Mouse (Mus musculus) limb, embryonic 10.5 days (tissue): ENCODE results near the gene Rrp1b. TPM values are rescaled to one million over a fixed set of nuclear protein-coding genes. Genes with fewer than 3 reads are reported as not detected.

ENCODE experiments used
- DNase-seq: peaks from one replicate; pipeline ENCODE4 v3.0.0-alpha.2; 2017; ENCODE audit warnings: low spot score
- H3K27ac ChIP-seq: fragments of 300-500 bp; sonication (generic); 2 replicates; pipeline ENCODE4 v1.5.1; 2016; ENCODE audit warnings: mild to moderate bottlenecking
- H3K27me3 ChIP-seq: fragments of 300-500 bp; sonication (generic); 2 replicates; pipeline ENCODE4 v1.6.1; 2016; ENCODE audit warnings: low read depth, mild to moderate bottlenecking; ENCODE audit not compliant: poor library complexity, severe bottlenecking
- H3K36me3 ChIP-seq: fragments of 300-500 bp; sonication (generic); 2 replicates; pipeline ENCODE4 v1.6.1; 2016; ENCODE audit warnings: mild to moderate bottlenecking, moderate library complexity
- H3K4me1 ChIP-seq: fragments of 300-500 bp; sonication (generic); 2 replicates; pipeline ENCODE4 v1.6.1; 2016
- H3K4me3 ChIP-seq: fragments of 300-500 bp; sonication (generic); 2 replicates; pipeline ENCODE4 v1.5.1; 2016; ENCODE audit warnings: mild to moderate bottlenecking, moderate library complexity
- H3K9me3 ChIP-seq: fragments of 300-500 bp; sonication (generic); replicated peaks from 2 replicates; pipeline ENCODE4 v1.6.1; 2016; ENCODE audit warnings: mild to moderate bottlenecking
- WGBS: fragments of 180-500 bp; shearing (Covaris S2); methylation state at CpG from one replicate; pipeline ENCODE4 v1.1.7; 2016; 5-methylcytosine and 5-hydroxymethylcytosine counted together
- polyA plus RNA-seq: library from polyadenylated mRNA; unstranded; fragments of >200 nt; fragmentation: Nextera tagmentation; extraction: Ambion mirVana; gene quantifications from 2 replicates; pipeline ENCODE4 v1.2.1, GENCODE M21; 2016

The Rrp1b gene
- polyA plus RNA-seq, result 100 and 110 TPM in 2 replicates

- Histone ChIP-seq H3K4me1 (peaks cover 29% of the 10 kb centered on the region), H3K27ac (peak within 1 kb of the TSS; percentile 93), H3K9me3 (no peaks in the 10 kb centered on the region), H3K4me3 (peak within 1 kb of the TSS; percentile 85), H3K27me3 (no peaks in the 10 kb centered on the region), H3K36me3 (peaks cover 9% of the 10 kb centered on the region)
- DNase-seq, result peak; percentile 89
- WGBS, result 5% methylated on average over 52 of the region's 52 CpGs
These were observed at the start of gene Rrp1b, which contains the start of gene Hsf2bp for GRCm38 (mm10) chr17:32035609-32036508. TSS of gene Rrp1b (plus strand) at chr17:32036100. TSS of gene Hsf2bp (minus strand) at chr17:32036349.

- 93% methylated on average over 1 of the region's 1 CpGs for WGBS
- no peak for DNase-seq
- Histone ChIP-seq H3K4me1 (0 out of 2 replicates have a peak, but pooled peaks cover 5% of the 10 kb centered on the region), H3K27ac (no peak overlapping the region), H3K27me3 (no peaks in the 10 kb centered on the region), H3K4me3 (no peak overlapping the region), H3K9me3 (no peaks in the 10 kb centered on the region), H3K36me3 (no peaks in the 10 kb centered on the region)
These were observed 49.0 kb upstream of the Rrp1b start for GRCm38 (mm10) chr17:31986915-31987314.

GRCm38 (mm10) chr17:31989035-31989434 is 46.9 kb upstream of the Rrp1b start:
- 84% methylated on average over 2 of the region's 2 CpGs for WGBS
- DNase-seq, result no peak
- H3K36me3 ChIP-seq, result no peaks in the 10 kb centered on the region
- H3K27ac ChIP-seq, result no peak overlapping the region
- no peak overlapping the region for H3K4me3 ChIP-seq
- H3K9me3 ChIP-seq, result no peaks in the 10 kb centered on the region
- no peaks in the 10 kb centered on the region for H3K4me1 ChIP-seq
- H3K27me3 ChIP-seq, result no peaks in the 10 kb centered on the region

GRCm38 (mm10) chr17:31992004-31992403 is 43.9 kb upstream of the Rrp1b start:
- 82% methylated on average over 2 of the region's 2 CpGs for WGBS
- DNase-seq, result no peak
- Histone ChIP-seq H3K36me3 (no peaks in the 10 kb centered on the region), H3K27me3 (no peaks in the 10 kb centered on the region), H3K4me1 (no peaks in the 10 kb centered on the region), H3K4me3 (no peak overlapping the region), H3K27ac (no peak overlapping the region), H3K9me3 (no peaks in the 10 kb centered on the region)

- H3K9me3 ChIP-seq, result no peaks in the 10 kb centered on the region
- H3K4me1 ChIP-seq, result peaks cover 7% of the 10 kb centered on the region; the same call in 1 of the 2 replicates
- H3K27ac ChIP-seq, result no peak overlapping the region
- H3K27me3 ChIP-seq, result no peaks in the 10 kb centered on the region
- DNase-seq, result no peak
- no peak overlapping the region for H3K4me3 ChIP-seq
- WGBS, result 80% methylated on average over 1 of the region's 1 CpGs
- no peaks in the 10 kb centered on the region for H3K36me3 ChIP-seq
These were observed 42.5 kb upstream of the Rrp1b start for GRCm38 (mm10) chr17:31993354-31993753.

- no peak overlapping the region for H3K4me3 ChIP-seq
- DNase-seq, result no peak
- no peaks in the 10 kb centered on the region for H3K27me3 ChIP-seq
- no peak overlapping the region for H3K27ac ChIP-seq
- peaks cover 7% of the 10 kb centered on the region; the same call in 1 of the 2 replicates for H3K4me1 ChIP-seq
- no peaks in the 10 kb centered on the region for H3K36me3 ChIP-seq
- no peaks in the 10 kb centered on the region for H3K9me3 ChIP-seq
These were observed 41.8 kb upstream of the Rrp1b start for GRCm38 (mm10) chr17:31994132-31994531.

GRCm38 (mm10) chr17:31995784-31996183 is 40.1 kb upstream of the Rrp1b start:
- 77% methylated on average over 2 of the region's 2 CpGs for WGBS
- Histone ChIP-seq H3K27me3 (no peaks in the 10 kb centered on the region), H3K4me1 (peaks cover 7% of the 10 kb centered on the region; the same call in 1 of the 2 replicates), H3K9me3 (no peaks in the 10 kb centered on the region), H3K27ac (no peak overlapping the region), H3K36me3 (no peaks in the 10 kb centered on the region), H3K4me3 (no peak overlapping the region)
- no peak for DNase-seq

GRCm38 (mm10) chr17:31996331-31996730 is 39.6 kb upstream of the Rrp1b start:
- peaks cover 7% of the 10 kb centered on the region; the same call in 1 of the 2 replicates for H3K4me1 ChIP-seq
- WGBS, result 76% methylated on average over 4 of the region's 4 CpGs
- no peak for DNase-seq
- no peaks in the 10 kb centered on the region for H3K36me3 ChIP-seq
- H3K4me3 ChIP-seq, result no peak overlapping the region
- H3K9me3 ChIP-seq, result no peaks in the 10 kb centered on the region
- H3K27ac ChIP-seq, result no peak overlapping the region
- H3K27me3 ChIP-seq, result no peaks in the 10 kb centered on the region

- Histone ChIP-seq H3K9me3 (no peaks in the 10 kb centered on the region), H3K36me3 (no peaks in the 10 kb centered on the region), H3K4me1 (peaks cover 7% of the 10 kb centered on the region; the same call in 1 of the 2 replicates), H3K27me3 (no peaks in the 10 kb centered on the region), H3K27ac (no peak overlapping the region), H3K4me3 (no peak overlapping the region)
- DNase-seq, result no peak
- 75% methylated on average over 1 of the region's 1 CpGs for WGBS
These were observed 37.5 kb upstream of the Rrp1b start for GRCm38 (mm10) chr17:31998351-31998750.

- Histone ChIP-seq H3K27me3 (no peaks in the 10 kb centered on the region), H3K4me3 (no peak overlapping the region), H3K4me1 (no peaks in the 10 kb centered on the region), H3K36me3 (no peaks in the 10 kb centered on the region), H3K9me3 (no peaks in the 10 kb centered on the region), H3K27ac (no peak overlapping the region)
- no peak for DNase-seq
- WGBS, result 85% methylated on average over 3 of the region's 3 CpGs
These were observed 32.6 kb upstream of the Rrp1b start for GRCm38 (mm10) chr17:32003251-32003650.

- Histone ChIP-seq H3K4me1 (no peaks in the 10 kb centered on the region), H3K9me3 (no peaks in the 10 kb centered on the region), H3K36me3 (no peaks in the 10 kb centered on the region), H3K4me3 (no peak overlapping the region), H3K27me3 (no peaks in the 10 kb centered on the region), H3K27ac (no peak overlapping the region)
- 87% methylated on average over 5 of the region's 5 CpGs for WGBS
- no peak for DNase-seq
These were observed 29.1 kb upstream of the Rrp1b start for GRCm38 (mm10) chr17:32006800-32007199.

- H3K27ac ChIP-seq, result no peak overlapping the region
- H3K9me3 ChIP-seq, result no peaks in the 10 kb centered on the region
- no peaks in the 10 kb centered on the region for H3K36me3 ChIP-seq
- H3K27me3 ChIP-seq, result no peaks in the 10 kb centered on the region
- peaks cover 7% of the 10 kb centered on the region for H3K4me1 ChIP-seq
- no peak overlapping the region for H3K4me3 ChIP-seq
- WGBS, result 84% methylated on average over 6 of the region's 6 CpGs
- no peak for DNase-seq
These were observed 24.2 kb upstream of the Rrp1b start for GRCm38 (mm10) chr17:32011694-32012093.

GRCm38 (mm10) chr17:32012254-32012653 is 23.6 kb upstream of the Rrp1b start:
- DNase-seq, result no peak
- Histone ChIP-seq H3K36me3 (no peaks in the 10 kb centered on the region), H3K4me1 (peaks cover 7% of the 10 kb centered on the region), H3K27ac (no peak overlapping the region), H3K9me3 (no peaks in the 10 kb centered on the region), H3K4me3 (no peak overlapping the region), H3K27me3 (no peaks in the 10 kb centered on the region)
- WGBS, result 60% methylated on average over 3 of the region's 3 CpGs
